Mouse (Mus musculus): ENCODE data around the gene 1700017B05Rik.
"Not testable (repeated sequence)": the region's sequence is repeated elsewhere in the genome, so short reads cannot be mapped to it uniquely, and the experiment has no call there.

1700017B05Rik gene

GRCm38 (mm10) chr9:57261913-57262794, at the start of gene 1700017B05Rik:
Gene 1700017B05Rik, minus strand, starts transcription at chr9:57262612.
- DNase-seq (ENCODE audit: low spot score): peak; percentile 70

GRCm38 (mm10) chr9:57310895-57311294, 48.5 kb upstream of the 1700017B05Rik start:
- no peak for DNase-seq (ENCODE audit: low spot score)

GRCm38 (mm10) chr9:57309353-57309752, 46.9 kb upstream of the 1700017B05Rik start:
- no peak for DNase-seq (ENCODE audit: low spot score)

- DNase-seq (ENCODE audit: low spot score): no peak
These were observed 45.0 kb upstream of the 1700017B05Rik start for GRCm38 (mm10) chr9:57307456-57307855.

GRCm38 (mm10) chr9:57304716-57305115, 42.3 kb upstream of the 1700017B05Rik start:
- DNase-seq (ENCODE audit: low spot score): not testable (repeated sequence)

GRCm38 (mm10) chr9:57304251-57304650, 41.8 kb upstream of the 1700017B05Rik start:
- no peak for DNase-seq (ENCODE audit: low spot score)

GRCm38 (mm10) chr9:57303356-57303755, 40.9 kb upstream of the 1700017B05Rik start:
- no peak for DNase-seq (ENCODE audit: low spot score)

GRCm38 (mm10) chr9:57300825-57301224, 38.4 kb upstream of the 1700017B05Rik start:
- peak; percentile 59 for DNase-seq (ENCODE audit: low spot score)

GRCm38 (mm10) chr9:57299790-57300477, 37.5 kb upstream of the 1700017B05Rik start:
- no peak for DNase-seq (ENCODE audit: low spot score)

- no peak for DNase-seq (ENCODE audit: low spot score)
These were observed 35.5 kb upstream of the 1700017B05Rik start for GRCm38 (mm10) chr9:57297938-57298337.

GRCm38 (mm10) chr9:57296277-57296676, 33.9 kb upstream of the 1700017B05Rik start:
- no peak for DNase-seq (ENCODE audit: low spot score)

GRCm38 (mm10) chr9:57295666-57296065, 33.3 kb upstream of the 1700017B05Rik start:
- DNase-seq (ENCODE audit: low spot score): peak; percentile 55

GRCm38 (mm10) chr9:57294905-57295304, 32.5 kb upstream of the 1700017B05Rik start:
- no peak for DNase-seq (ENCODE audit: low spot score)

- DNase-seq (ENCODE audit: low spot score): no peak
These were observed 24.8 kb upstream of the 1700017B05Rik start for GRCm38 (mm10) chr9:57287183-57287582.

- DNase-seq (ENCODE audit: low spot score): no peak
These were observed 20.9 kb upstream of the 1700017B05Rik start for GRCm38 (mm10) chr9:57283311-57283710.

GRCm38 (mm10) chr9:57282686-57283085, 20.3 kb upstream of the 1700017B05Rik start:
- no peak for DNase-seq (ENCODE audit: low spot score)

- peak; percentile 17 for DNase-seq (ENCODE audit: low spot score)
These were observed 19.1 kb upstream of the 1700017B05Rik start for GRCm38 (mm10) chr9:57281549-57281948.

GRCm38 (mm10) chr9:57279441-57279840, 17.0 kb upstream of the 1700017B05Rik start:
- no peak for DNase-seq (ENCODE audit: low spot score)

GRCm38 (mm10) chr9:57278268-57278667, 15.9 kb upstream of the 1700017B05Rik start:
- peak; percentile 52 for DNase-seq (ENCODE audit: low spot score)

- DNase-seq (ENCODE audit: low spot score): no peak
These were observed 13.9 kb upstream of the 1700017B05Rik start for GRCm38 (mm10) chr9:57276311-57276710.

- no peak for DNase-seq (ENCODE audit: low spot score)
These were observed 11.5 kb upstream of the 1700017B05Rik start for GRCm38 (mm10) chr9:57273805-57274494.
